Mouse (Mus musculus) layer of hippocampus, adult 2 months (tissue): Measurements from ENCODE around the gene Tmem53. TPM values are rescaled to one million over a fixed set of nuclear protein-coding genes. Genes with fewer than 3 reads are reported as not detected.
A peak's percentile ranks its signal among the peaks of the same experiment; 100 is the strongest.

Experiments
- DNase-seq, 2 experiments: peaks; one replicate each; pipeline ENCODE4 v3.0.0; 2022; ENCODE audit warnings: low spot score in 2 of 2
- H3K27ac ChIP-seq: fragments of 200-600 bp; 2 replicates; pipeline ENCODE4 v1.8.1; 2022
- H3K4me3 ChIP-seq: fragments of 200-600 bp; 2 replicates; pipeline ENCODE4 v1.8.1; 2022; ENCODE audit warnings: mild to moderate bottlenecking
- CTCF ChIP-seq: fragments of 200-600 bp; conservative IDR thresholded peaks from 2 replicates; pipeline ENCODE4 v1.8.1; 2022; ENCODE audit warnings: antibody characterized with exemption, mild to moderate bottlenecking, moderate library complexity
- total RNA-seq, 2 experiments: library from RNA; stranded (reverse); gene quantifications; 2 replicates each; pipeline ENCODE4 v1.2.3; 2021

Gene Tmem53
- total RNA-seq, 2 experiments from 2014 or later, result 4.7 to 4.9 TPM

GRCm38 (mm10) chr4:117317701-117318190, 66.0 kb downstream of the Tmem53 start:
- Histone ChIP-seq H3K4me3 (peak overlapping the region; percentile 47), H3K27ac (peak overlapping the region; percentile 72)
- peak in 1 of 2 experiments; percentile 42 for DNase-seq
- TF ChIP-seq CTCF, result no peak

Other genes starting within 250 kb of the Tmem53 start
- 10 to 100 TPM; 19.7 to 20.6 TPM for gene Eif2b3, start 232.5 kb upstream of the Tmem53 start, total RNA-seq
- gene Ptch2, start 155.9 kb upstream of the Tmem53 start, total RNA-seq, result 1 to 10 TPM; 1.5 to 2.7 TPM
- 10 to 100 TPM; 13.3 to 14.8 TPM for gene Btbd19, start 126.2 kb upstream of the Tmem53 start, total RNA-seq
- under 1 TPM in 1 of 2 experiments, not detected in 1; 0.38 TPM for gene Tctex1d4, start 125.2 kb upstream of the Tmem53 start, total RNA-seq
- gene Plk3, start 118.0 kb upstream of the Tmem53 start, total RNA-seq, result 1 to 10 TPM; 6.9 to 7.2 TPM
- gene Rps8, start 95.7 kb upstream of the Tmem53 start, total RNA-seq, result 100 to 1,000 TPM; 509 to 527 TPM
- under 1 TPM; 0.26 to 0.47 TPM for gene Kif2c, start 69.3 kb upstream of the Tmem53 start, total RNA-seq
- gene Armh1, start 174 bp downstream of the Tmem53 start, total RNA-seq, result under 1 TPM; 0.47 to 0.59 TPM
- 100 to 1,000 TPM; 184 to 189 TPM for gene Rnf220, start 245.1 kb downstream of the Tmem53 start, total RNA-seq